Mouse (Mus musculus): Measurements from ENCODE around the gene Gm35315. TPM values are rescaled to one million over a fixed set of nuclear protein-coding genes. Genes with fewer than 3 reads are reported as not detected.
"Not testable (repeated sequence)": the region's sequence is repeated elsewhere in the genome, so short reads cannot be mapped to it uniquely, and the experiment has no call there.

Gene Gm35315
- polyA plus RNA-seq, 1 experiment from 2014 or later = 1.0 TPM

DNA sequence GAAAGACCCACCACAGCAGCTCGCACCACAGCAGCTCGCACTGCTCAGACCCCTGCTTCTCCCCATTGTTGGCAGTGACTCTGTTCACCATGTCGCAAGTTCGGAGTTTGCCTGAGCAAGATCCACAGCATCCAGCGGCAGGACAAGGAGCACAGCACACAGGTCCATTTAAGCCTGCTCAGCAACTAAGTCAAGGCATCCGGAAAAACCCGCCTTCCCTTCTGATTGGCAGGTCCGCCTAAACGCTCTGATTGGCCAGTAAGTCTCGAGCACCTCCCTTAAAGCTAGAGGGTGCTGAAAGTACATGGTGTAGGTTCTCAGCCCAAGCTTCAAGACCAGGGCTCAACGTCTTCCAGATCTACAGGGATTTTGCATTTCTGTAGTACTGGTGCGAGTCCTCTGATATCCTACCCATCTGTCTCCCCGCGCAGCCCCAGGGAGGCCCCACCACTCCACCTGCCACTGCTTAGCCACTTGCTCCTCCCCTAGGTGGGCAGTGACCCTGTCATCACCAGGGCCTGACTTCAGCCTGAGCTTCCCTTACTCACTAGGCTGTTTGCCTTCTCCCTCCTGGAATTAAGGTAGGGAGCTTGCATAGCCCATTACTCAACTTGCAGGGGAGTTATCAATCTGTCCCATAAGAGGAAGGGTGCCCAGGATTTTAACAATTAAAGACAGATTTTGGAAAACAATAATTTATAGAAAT, 7.9 kb downstream of the Gm35315 start:
- WGBS = 47% methylated on average over 14 of the region's 14 CpGs
- Histone ChIP-seq H3K36me3 (ENCODE audit: control insufficient read depth, insufficient read depth, low read length) (no peaks in the 10 kb centered on the region), H3K9ac (ENCODE audit: low read depth, low read length) (no peak overlapping the region), H3K9me3 (replicated peaks; ENCODE audit: control insufficient read depth, low read length, poor library complexity, severe bottlenecking) (peaks cover 12% of the 10 kb centered on the region; the same call in 1 of the 2 replicates), H3K27ac (ENCODE audit: low read length) (no peak overlapping the region), H3K4me3 (ENCODE audit: low read depth, low read length) (no peak overlapping the region), H3K4me1 (ENCODE audit: control insufficient read depth, insufficient read depth, low read length) (no peaks in the 10 kb centered on the region), H3K27me3 (ENCODE audit: control insufficient read depth, insufficient read depth, low read depth, low read length) (no peaks in the 10 kb centered on the region), H3K4me2 (ENCODE audit: low read length) (no peak overlapping the region)
- ATAC-seq = no peak

GRCm38 (mm10) chr5:110082961-110083360, 11.3 kb downstream of the Gm35315 start:
- ATAC-seq = no peak
- Histone ChIP-seq H3K9me3 (replicated peaks; ENCODE audit: control insufficient read depth, low read length, poor library complexity, severe bottlenecking) (peaks cover 21% of the 10 kb centered on the region), H3K4me1 (ENCODE audit: control insufficient read depth, insufficient read depth, low read length) (no peaks in the 10 kb centered on the region), H3K27ac (ENCODE audit: low read length) (no peak overlapping the region), H3K36me3 (ENCODE audit: control insufficient read depth, insufficient read depth, low read length) (no peaks in the 10 kb centered on the region), H3K27me3 (ENCODE audit: control insufficient read depth, insufficient read depth, low read depth, low read length) (no peaks in the 10 kb centered on the region), H3K4me3 (ENCODE audit: low read depth, low read length) (no peak overlapping the region), H3K9ac (ENCODE audit: low read depth, low read length) (no peak overlapping the region), H3K4me2 (ENCODE audit: low read length) (no peak overlapping the region)
- WGBS = 78% methylated on average over 4 of the region's 4 CpGs

- H3K9ac ChIP-seq (ENCODE audit: low read depth, low read length); H3K4me2 ChIP-seq (ENCODE audit: low read length); ATAC-seq; H3K4me3 ChIP-seq (ENCODE audit: low read depth, low read length); H3K27me3 ChIP-seq (ENCODE audit: control insufficient read depth, insufficient read depth, low read depth, low read length); H3K4me1 ChIP-seq (ENCODE audit: control insufficient read depth, insufficient read depth, low read length); H3K36me3 ChIP-seq (ENCODE audit: control insufficient read depth, insufficient read depth, low read length); H3K27ac ChIP-seq (ENCODE audit: low read length): not testable (repeated sequence)
- WGBS = 93% methylated on average over 2 of the region's 2 CpGs
- peaks cover 24% of the 10 kb centered on the region for H3K9me3 ChIP-seq (replicated peaks; ENCODE audit: control insufficient read depth, low read length, poor library complexity, severe bottlenecking)
Measured at GRCm38 (mm10) chr5:110072413-110072812, 21.8 kb downstream of the Gm35315 start, which contains the start of gene Gm17655. TSS of gene Gm17655 (minus strand) at chr5:110072513.

GRCm38 (mm10) chr5:110057637-110058408, 36.4 kb downstream of the Gm35315 start:
- ATAC-seq = peak; percentile 99
- peaks cover 2% of the 10 kb centered on the region; the same call in 1 of the 2 replicates for H3K4me1 ChIP-seq (ENCODE audit: control insufficient read depth, insufficient read depth, low read length)
- peak overlapping the region; percentile 66 for H3K27ac ChIP-seq (ENCODE audit: low read length)
- 2% methylated on average over 19 of the region's 19 CpGs for WGBS
- H3K9ac ChIP-seq (ENCODE audit: low read depth, low read length) = peak overlapping the region; percentile 54
- no peaks in the 10 kb centered on the region for H3K27me3 ChIP-seq (ENCODE audit: control insufficient read depth, insufficient read depth, low read depth, low read length)
- 0 out of 2 replicates have a peak, but pooled peaks cover 6% of the 10 kb centered on the region for H3K9me3 ChIP-seq (replicated peaks; ENCODE audit: control insufficient read depth, low read length, poor library complexity, severe bottlenecking)
- no peaks in the 10 kb centered on the region for H3K36me3 ChIP-seq (ENCODE audit: control insufficient read depth, insufficient read depth, low read length)
- H3K4me2 ChIP-seq (ENCODE audit: low read length) = peak overlapping the region; percentile 55
- peak overlapping the region; percentile 50 for H3K4me3 ChIP-seq (ENCODE audit: low read depth, low read length)

Other genes with a start within 250 kb of the Gm35315 start
- 0.28 and 0.44 TPM in 2 replicates for gene Gm15446, start 171.0 kb downstream of the Gm35315 start, polyA plus RNA-seq (2015; fragmentation: Nextera tagmentation; extraction: Ambion mirVana)
- 22.9 and 25.1 TPM in 2 replicates for gene Zfp932, start 97.9 kb downstream of the Gm35315 start, polyA plus RNA-seq (2015; fragmentation: Nextera tagmentation; extraction: Ambion mirVana)
- gene Gm17655, start 21.9 kb downstream of the Gm35315 start, polyA plus RNA-seq (2015; fragmentation: Nextera tagmentation; extraction: Ambion mirVana) = 4.7 and 8.9 TPM in 2 replicates
- gene Plcxd1, start 5.5 kb upstream of the Gm35315 start, polyA plus RNA-seq (2015; fragmentation: Nextera tagmentation; extraction: Ambion mirVana) = 8.0 and 9.2 TPM in 2 replicates
- gene Gtpbp6, start 13.8 kb upstream of the Gm35315 start, polyA plus RNA-seq (2015; fragmentation: Nextera tagmentation; extraction: Ambion mirVana) = 61.5 and 69.2 TPM in 2 replicates
- 15.3 and 17.6 TPM in 2 replicates for gene Zfp605, start 15.7 kb upstream of the Gm35315 start, polyA plus RNA-seq (2015; fragmentation: Nextera tagmentation; extraction: Ambion mirVana)
- 81.7 and 86.8 TPM in 2 replicates for gene Chfr, start 41.4 kb upstream of the Gm35315 start, polyA plus RNA-seq (2015; fragmentation: Nextera tagmentation; extraction: Ambion mirVana)
- gene Golga3, start 82.3 kb upstream of the Gm35315 start, polyA plus RNA-seq (2015; fragmentation: Nextera tagmentation; extraction: Ambion mirVana) = 24.7 and 25.7 TPM in 2 replicates
- gene Ankle2, start 136.6 kb upstream of the Gm35315 start, polyA plus RNA-seq (2015; fragmentation: Nextera tagmentation; extraction: Ambion mirVana) = 18.7 and 24.1 TPM in 2 replicates
- gene Pgam5, start 175.5 kb upstream of the Gm35315 start, polyA plus RNA-seq (2015; fragmentation: Nextera tagmentation; extraction: Ambion mirVana) = 105 and 107 TPM in 2 replicates
- gene Pxmp2, start 191.8 kb upstream of the Gm35315 start, polyA plus RNA-seq (2015; fragmentation: Nextera tagmentation; extraction: Ambion mirVana) = 11.5 and 12.2 TPM in 2 replicates
- gene Pole, start 191.9 kb upstream of the Gm35315 start, polyA plus RNA-seq (2015; fragmentation: Nextera tagmentation; extraction: Ambion mirVana) = 5.1 and 7.4 TPM in 2 replicates
- 12.5 and 14.1 TPM in 2 replicates for gene P2rx2, start 248.8 kb upstream of the Gm35315 start, polyA plus RNA-seq (2015; fragmentation: Nextera tagmentation; extraction: Ambion mirVana)